Comparison of ENCODE assay signal across 9 mouse cellular contexts in genomic region chr6:90746331-90746864, GRCm38 (mm10).
A peak's percentile ranks its signal among the peaks of the same experiment; 100 is the strongest.
DNase-seq lines count a peak whose midpoint lies in the region; ATAC-seq and TF ChIP-seq lines count a peak whose summit lies in the region.
"Had no signal": no experiment of that assay in that cellular context is flagged by ENCODE, and none has a peak within 500 bp of the region (broad histone marks: within the 10 kb centered on the region; RNA-seq: fewer than 3 reads in every experiment).

No protein-coding gene starts in this region.

- no peak for ATAC-seq in hindbrain, embryonic 12.5 days (ENCODE audit: low FRiP score)
- ATAC-seq in hindbrain, embryonic 11.5 days (ENCODE audit: low FRiP score), result no peak

- H3K4me1 ChIP-seq in hindbrain, embryonic 12.5 days, result no peaks in the 10 kb centered on the region
- H3K4me1 ChIP-seq in hindbrain, embryonic 11.5 days (replicated peaks; ENCODE audit: control insufficient read depth, insufficient read depth, low read length), result no peaks in the 10 kb centered on the region

- H3K36me3 ChIP-seq in hindbrain, embryonic 12.5 days, result no peaks in the 10 kb centered on the region
- no peaks in the 10 kb centered on the region for H3K36me3 ChIP-seq in hindbrain, embryonic 11.5 days (ENCODE audit: control insufficient read depth, insufficient read depth, low read length)

- H3K27me3 ChIP-seq in hindbrain, embryonic 12.5 days, result no peaks in the 10 kb centered on the region
- H3K27me3 ChIP-seq in hindbrain, embryonic 11.5 days (ENCODE audit: control insufficient read depth, insufficient read depth, low read length), result no peaks in the 10 kb centered on the region

- H3K27ac ChIP-seq in hindbrain, embryonic 12.5 days, result peak overlapping the region; percentile 30; the same call in 1 of the 2 replicates
- H3K27ac ChIP-seq in hindbrain, embryonic 11.5 days (ENCODE audit: low read depth, low read length), result no peak overlapping the region
- H3K27ac ChIP-seq: macrophage had no signal

- H3K4me2 ChIP-seq in hindbrain, embryonic 12.5 days (replicated peaks), result no peak overlapping the region
- H3K4me2 ChIP-seq in hindbrain, embryonic 11.5 days (replicated peaks; ENCODE audit: low read depth, low read length), result no peak overlapping the region

- WGBS in hindbrain, embryonic 12.5 days, result 76% methylated on average over 3 of the region's 3 CpGs
- 66% methylated on average over 3 of the region's 3 CpGs for WGBS in hindbrain, embryonic 11.5 days

- peak; percentile 36; the same call in 1 of the 2 replicates for TF ChIP-seq CTCF in brain, embryonic 14.5 days (IDR thresholded peaks at IDR 0.05; ENCODE audit: borderline replicate concordance, extremely low read depth, insufficient read depth, insufficient read length)

- DNase-seq in hindbrain, embryonic 11.5 days (ENCODE audit: low spot score), result no peak
- DNase-seq in 3T3-L1 (ENCODE audit: low read depth, low spot score), result peak; percentile 28
- peak; percentile 92 for DNase-seq in brain, embryonic 14.5 days (ENCODE audit: low read depth)
- peak; percentile 34 for DNase-seq in induced T-regulatory cell, adult 2 months (ENCODE audit: low read depth)
- DNase-seq in Muller cell, postnatal 12 days (ENCODE audit: inconsistent ontology term), result no peak
- no peak for DNase-seq in urinary bladder, adult 18-20 months (ENCODE audit: low spot score in 2 of 2)
- DNase-seq in retina, postnatal 1 day, result no peak

- H3K9ac ChIP-seq in hindbrain, embryonic 12.5 days, result no peak overlapping the region
- no peak overlapping the region for H3K9ac ChIP-seq in hindbrain, embryonic 11.5 days (ENCODE audit: low read depth, low read length)

- no peak for TF ChIP-seq POLR2A in brain, embryonic 14.5 days (IDR thresholded peaks at IDR 0.05; ENCODE audit: borderline replicate concordance, extremely low read depth, insufficient read depth, insufficient read length, poor library complexity, severe bottlenecking)

- H3K9me3 ChIP-seq in hindbrain, embryonic 12.5 days (replicated peaks), result no peaks in the 10 kb centered on the region
- no peaks in the 10 kb centered on the region for H3K9me3 ChIP-seq in hindbrain, embryonic 11.5 days (ENCODE audit: control insufficient read depth, low read length)

- no peak overlapping the region for H3K4me3 ChIP-seq in hindbrain, embryonic 12.5 days
- H3K4me3 ChIP-seq in hindbrain, embryonic 11.5 days (ENCODE audit: low read depth, low read length), result no peak overlapping the region

Comparison
In these comparisons a context has a peak if more than half of its experiments do, and no peak if none do; other contexts are left out.
1. DNase-seq: peak in 3T3-L1 (single experiment), brain, embryonic 14.5 days (single experiment) and induced T-regulatory cell, adult 2 months (single experiment); none in hindbrain, embryonic 11.5 days (single experiment), Muller cell, postnatal 12 days (single experiment), urinary bladder, adult 18-20 months (0 of 2) and retina, postnatal 1 day (single experiment).